Mouse (Mus musculus) spleen, embryonic (tissue): ENCODE measurements around the gene Crbn.

Experiments used
- CTCF ChIA-PET: fragments of 350-600 bp; sonication (Branson Sonifier 250); formaldehyde crosslinking; loops from one replicate; lab custom pipeline; 2022; lab: Charles Lee

Crbn gene

GRCm38 (mm10) chr6:106799333-106800226 is at the start of gene Crbn:
Gene Crbn (minus strand): TSS chr6:106800077.
- CTCF ChIA-PET, result no interaction called here

GRCm38 (mm10) chr6:106840181-106840580 is 40.3 kb upstream of the Crbn start:
- CTCF ChIA-PET, result no interaction called here

- CTCF ChIA-PET, result no interaction called here
These were observed 38.2 kb upstream of the Crbn start for GRCm38 (mm10) chr6:106838053-106838452.

GRCm38 (mm10) chr6:106835316-106835715 is 35.4 kb upstream of the Crbn start:
- CTCF ChIA-PET, result no interaction called here

- CTCF ChIA-PET, result interaction anchor here (0.7 kb wide), 1 partner anchor 847 kb away, joined by 3 read pairs; no protein-coding TSS in a partner anchor
These were observed 22.5 kb upstream of the Crbn start for GRCm38 (mm10) chr6:106822329-106822728.

GRCm38 (mm10) chr6:106820566-106820965 is 20.7 kb upstream of the Crbn start:
- CTCF ChIA-PET, result no interaction called here

- CTCF ChIA-PET, result no interaction called here
These were observed 20.0 kb upstream of the Crbn start for GRCm38 (mm10) chr6:106819906-106820305.

GRCm38 (mm10) chr6:106819246-106819645 is 19.4 kb upstream of the Crbn start:
- CTCF ChIA-PET, result no interaction called here

- CTCF ChIA-PET, result no interaction called here
These were observed 10.8 kb upstream of the Crbn start for GRCm38 (mm10) chr6:106810686-106811085.

GRCm38 (mm10) chr6:106809161-106809560 is 9.3 kb upstream of the Crbn start:
- CTCF ChIA-PET, result no interaction called here

GRCm38 (mm10) chr6:106804904-106805303 is 5.0 kb upstream of the Crbn start:
- CTCF ChIA-PET, result no interaction called here

GRCm38 (mm10) chr6:106800227-106800557 is 315 bp upstream of the Crbn start:
- CTCF ChIA-PET, result no interaction called here

GRCm38 (mm10) chr6:106794094-106794814 is 5.6 kb downstream of the Crbn start:
- CTCF ChIA-PET, result no interaction called here

- CTCF ChIA-PET, result no interaction called here
These were observed 6.3 kb downstream of the Crbn start for GRCm38 (mm10) chr6:106793621-106794020.

- CTCF ChIA-PET, result interaction anchor here (0.5 kb wide), 1 partner anchor 1866 kb away, joined by 4 read pairs; no protein-coding TSS in a partner anchor
These were observed 6.8 kb downstream of the Crbn start for GRCm38 (mm10) chr6:106793088-106793487.

- CTCF ChIA-PET, result interaction anchor here (0.5 kb wide), 1 partner anchor 1867 kb away, joined by 4 read pairs; no protein-coding TSS in a partner anchor
These were observed 7.4 kb downstream of the Crbn start for GRCm38 (mm10) chr6:106792486-106792885.

GRCm38 (mm10) chr6:106791429-106791828 is 8.4 kb downstream of the Crbn start:
- CTCF ChIA-PET, result no interaction called here

- CTCF ChIA-PET, result no interaction called here
These were observed 12.7 kb downstream of the Crbn start for GRCm38 (mm10) chr6:106787138-106787537.

- CTCF ChIA-PET, result no interaction called here
These were observed 29.8 kb downstream of the Crbn start for GRCm38 (mm10) chr6:106770046-106770445.

GRCm38 (mm10) chr6:106769290-106769866 is 30.5 kb downstream of the Crbn start:
- CTCF ChIA-PET, result no interaction called here

GRCm38 (mm10) chr6:106768640-106769289 is 31.1 kb downstream of the Crbn start, which contains the start of gene Trnt1:
Gene Trnt1 (plus strand): TSS chr6:106769120.
- CTCF ChIA-PET, result interaction anchor here (0.7 kb wide), 1 partner anchor 106 kb away, joined by 8 read pairs; no protein-coding TSS in a partner anchor

- CTCF ChIA-PET, result no interaction called here
These were observed 33.1 kb downstream of the Crbn start for GRCm38 (mm10) chr6:106766774-106767173.
